Mouse (Mus musculus): ENCODE measurements around the gene Nfic. TPM values are rescaled to one million over a fixed set of nuclear protein-coding genes. Genes with fewer than 3 reads are reported as not detected.

Gene Nfic
- polyA plus RNA-seq (2012; rRNA removed), result 26.3 and 26.7 TPM in 2 replicates

DNA sequence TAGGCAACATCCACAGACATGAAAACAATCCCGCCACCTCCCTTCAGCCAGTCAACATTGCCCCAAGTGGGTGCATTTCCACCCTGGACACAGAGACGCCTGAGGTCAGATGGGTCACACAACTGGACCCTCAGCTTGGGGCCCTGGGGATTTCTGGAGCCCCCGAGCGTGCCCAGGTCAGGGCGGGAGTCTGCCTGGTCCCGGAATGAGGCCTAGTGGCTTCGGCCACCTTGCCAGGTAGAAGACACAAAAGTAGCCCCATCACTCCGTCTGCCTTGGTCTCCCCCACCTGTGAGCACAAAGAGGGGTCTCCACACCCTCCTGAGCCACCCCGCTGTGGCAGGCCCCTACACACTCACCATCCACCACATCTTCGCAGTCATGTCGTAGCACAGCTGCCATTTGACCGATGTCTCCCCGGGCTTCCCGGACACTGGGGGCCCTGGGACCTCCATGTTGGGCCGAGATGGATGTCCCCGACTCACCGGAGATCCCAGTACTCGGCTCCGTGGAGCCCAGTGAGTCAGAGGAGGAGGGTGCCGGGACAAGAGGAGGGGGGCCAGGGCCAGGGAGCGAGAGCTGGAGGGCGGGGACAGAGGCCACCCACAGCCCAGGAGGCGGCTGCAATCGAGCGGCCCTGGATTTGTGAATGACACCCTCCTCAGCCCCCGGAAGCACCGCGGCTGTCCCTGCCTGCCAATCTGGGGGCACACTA, at the start of gene Nfic:
Nfic (minus strand) TSS at position 455 of the 715 bp plus-strand sequence.
- Histone ChIP-seq H3K36me3 (ENCODE audit: control insufficient read depth, insufficient read depth, low read length) (no peaks in the 10 kb centered on the region), H3K4me3 (ENCODE audit: control insufficient read depth, insufficient read depth, low read length) (no peak within 1 kb of the TSS), H3K27ac (ENCODE audit: control insufficient read depth, insufficient read depth, low read length) (no peak within 1 kb of the TSS), H3K27me3 (ENCODE audit: control insufficient read depth, insufficient read depth, low read length) (peaks cover 11% of the 10 kb centered on the region; the same call in 1 of the 2 replicates), H3K4me1 (replicated peaks; ENCODE audit: control insufficient read depth, insufficient read depth, low read length) (no peaks in the 10 kb centered on the region)
- DNase-seq, result no peak
- TF ChIP-seq POLR2A (IDR thresholded peaks at IDR 0.05; ENCODE audit: control insufficient read depth, extremely low read depth, insufficient read depth, low read length, poor library complexity) (no peak), CTCF (IDR thresholded peaks at IDR 0.05; ENCODE audit: borderline replicate concordance, control insufficient read depth, extremely low read depth, insufficient read depth, low read length, poor library complexity) (no peak)
- WGBS, result 75% methylated on average over 28 of the region's 28 CpGs

DNA sequence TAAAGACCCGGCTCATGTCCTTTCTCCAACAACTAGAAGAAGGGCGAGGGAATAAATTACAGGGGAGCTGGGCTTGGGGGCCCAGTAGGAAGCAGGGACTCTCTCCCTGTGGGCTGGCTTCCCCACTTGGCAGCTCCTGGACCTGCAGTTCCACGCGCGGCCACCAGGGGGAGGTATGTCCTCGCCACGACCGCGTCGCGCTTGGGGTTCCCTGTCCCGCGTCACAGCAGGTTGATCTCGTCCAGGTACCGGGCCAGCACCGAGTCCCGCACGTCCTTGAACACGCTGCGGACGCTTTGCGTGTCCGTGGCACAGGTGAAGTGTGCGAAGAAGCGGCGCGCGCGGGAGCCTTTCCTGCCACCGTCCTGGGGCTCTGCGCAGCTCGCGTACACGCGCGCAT, 47.2 kb upstream of the Nfic start:
- Histone ChIP-seq H3K27me3 (ENCODE audit: control insufficient read depth, insufficient read depth, low read length) (no peaks in the 10 kb centered on the region), H3K4me3 (ENCODE audit: control insufficient read depth, insufficient read depth, low read length) (no peak overlapping the region), H3K27ac (ENCODE audit: control insufficient read depth, insufficient read depth, low read length) (no peak overlapping the region), H3K4me1 (replicated peaks; ENCODE audit: control insufficient read depth, insufficient read depth, low read length) (peaks cover 20% of the 10 kb centered on the region), H3K36me3 (ENCODE audit: control insufficient read depth, insufficient read depth, low read length) (no peaks in the 10 kb centered on the region)
- TF ChIP-seq CTCF (IDR thresholded peaks at IDR 0.05; ENCODE audit: borderline replicate concordance, control insufficient read depth, extremely low read depth, insufficient read depth, low read length, poor library complexity) (peak; percentile 99), POLR2A (IDR thresholded peaks at IDR 0.05; ENCODE audit: control insufficient read depth, extremely low read depth, insufficient read depth, low read length, poor library complexity) (no peak)
- peak; percentile 93 for DNase-seq
- 25% methylated on average over 36 of the region's 36 CpGs for WGBS

DNA sequence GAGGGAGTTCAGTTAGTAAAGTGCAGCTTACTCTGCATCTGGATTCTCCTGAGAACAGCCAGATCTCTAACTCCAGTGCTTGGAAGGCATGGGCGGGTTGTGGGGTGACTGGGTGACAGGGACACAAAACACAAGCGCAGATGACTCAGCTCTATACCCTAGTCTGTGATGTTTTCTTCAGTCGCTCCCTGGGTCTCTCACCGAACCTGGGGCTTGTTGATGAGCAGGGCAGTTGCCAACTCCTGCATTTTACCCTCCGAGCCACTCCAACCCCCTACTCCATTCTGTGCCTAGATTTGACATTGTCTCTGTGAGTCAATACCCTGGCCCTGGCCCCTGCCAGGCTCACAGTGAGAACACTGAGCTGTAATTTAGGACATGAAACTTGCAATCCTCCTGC, 46.4 kb upstream of the Nfic start:
- TF ChIP-seq CTCF (IDR thresholded peaks at IDR 0.05; ENCODE audit: borderline replicate concordance, control insufficient read depth, extremely low read depth, insufficient read depth, low read length, poor library complexity), result no peak
- no peak for TF ChIP-seq POLR2A (IDR thresholded peaks at IDR 0.05; ENCODE audit: control insufficient read depth, extremely low read depth, insufficient read depth, low read length, poor library complexity)
- no peaks in the 10 kb centered on the region for H3K36me3 ChIP-seq (ENCODE audit: control insufficient read depth, insufficient read depth, low read length)
- WGBS, result 98% methylated on average over 5 of the region's 5 CpGs

DNA sequence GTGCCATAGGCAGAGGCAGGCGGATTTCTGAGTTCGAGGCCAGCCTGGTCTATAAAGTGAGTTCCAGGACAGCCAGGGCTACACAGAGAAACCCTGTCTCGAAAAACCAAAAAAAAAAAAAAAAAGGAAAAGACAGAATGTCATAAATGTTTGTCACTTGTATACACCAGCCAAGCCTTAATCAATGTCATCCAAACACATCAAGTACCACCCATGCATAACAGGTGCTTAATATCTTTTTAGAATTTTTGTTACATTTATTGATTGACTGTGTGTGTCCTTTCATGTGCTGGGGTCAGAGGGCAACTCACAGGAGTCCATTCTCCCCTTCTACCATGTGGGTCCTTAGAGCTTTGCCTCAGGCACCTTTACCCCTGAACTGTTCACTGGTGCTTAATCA, 44.6 kb upstream of the Nfic start, which contains the start of gene S1pr4:
S1pr4 (minus strand) TSS at position 101 of the 400 bp plus-strand sequence.
- H3K4me3 ChIP-seq (ENCODE audit: control insufficient read depth, insufficient read depth, low read length), result peak within 1 kb of the TSS; percentile 69
- H3K4me1 ChIP-seq (replicated peaks; ENCODE audit: control insufficient read depth, insufficient read depth, low read length), result peaks cover 30% of the 10 kb centered on the region
- TF ChIP-seq POLR2A (IDR thresholded peaks at IDR 0.05; ENCODE audit: control insufficient read depth, extremely low read depth, insufficient read depth, low read length, poor library complexity) (no peak), CTCF (IDR thresholded peaks at IDR 0.05; ENCODE audit: borderline replicate concordance, control insufficient read depth, extremely low read depth, insufficient read depth, low read length, poor library complexity) (no peak)
- DNase-seq, result no peak
- no peaks in the 10 kb centered on the region for H3K36me3 ChIP-seq (ENCODE audit: control insufficient read depth, insufficient read depth, low read length)
- H3K27ac ChIP-seq (ENCODE audit: control insufficient read depth, insufficient read depth, low read length), result peak within 1 kb of the TSS; percentile 81
- H3K27me3 ChIP-seq (ENCODE audit: control insufficient read depth, insufficient read depth, low read length), result no peaks in the 10 kb centered on the region
- WGBS, result 73% methylated on average over 3 of the region's 3 CpGs

More for the DNA sequence above, 46.4 kb upstream of the Nfic start:
- Histone ChIP-seq H3K27me3 (ENCODE audit: control insufficient read depth, insufficient read depth, low read length) (no peaks in the 10 kb centered on the region), H3K4me1 (replicated peaks; ENCODE audit: control insufficient read depth, insufficient read depth, low read length) (peaks cover 22% of the 10 kb centered on the region), H3K27ac (ENCODE audit: control insufficient read depth, insufficient read depth, low read length) (no peak overlapping the region), H3K4me3 (ENCODE audit: control insufficient read depth, insufficient read depth, low read length) (no peak overlapping the region)
- no peak for DNase-seq

DNA sequence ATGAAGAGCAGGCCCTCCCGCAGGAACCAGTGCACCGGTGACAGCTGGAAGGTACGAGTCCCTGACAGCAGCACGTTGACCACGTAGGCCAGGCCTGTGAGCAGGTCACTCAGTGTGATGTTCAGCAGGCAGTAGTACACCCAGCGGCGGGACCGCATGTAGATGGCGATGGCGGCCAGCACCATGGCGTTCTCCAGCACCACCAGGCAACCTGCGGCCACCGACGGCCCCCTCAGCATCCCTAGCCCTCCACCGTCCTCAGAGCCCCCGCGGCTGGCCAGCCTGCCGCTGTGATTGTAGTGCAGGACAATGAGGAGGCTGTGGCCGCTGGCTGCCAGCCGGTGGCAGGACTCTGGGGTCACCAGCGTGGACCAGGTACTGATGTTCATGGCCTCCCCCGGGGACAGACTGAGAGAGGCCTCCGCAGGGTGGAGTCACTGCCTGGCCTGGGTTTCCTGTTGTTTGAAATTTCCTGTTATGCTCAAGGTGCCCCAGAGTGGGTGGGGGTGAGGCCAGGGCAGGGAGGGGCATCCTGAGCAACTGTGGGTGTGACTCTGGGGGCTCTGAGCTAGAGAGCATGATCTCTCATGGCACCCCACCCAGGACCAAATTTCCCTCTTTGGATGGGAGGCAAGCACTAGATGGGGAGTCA, 43.9 kb upstream of the Nfic start:
- WGBS, result 3% methylated on average over 23 of the region's 23 CpGs
- Histone ChIP-seq H3K27me3 (ENCODE audit: control insufficient read depth, insufficient read depth, low read length) (no peaks in the 10 kb centered on the region), H3K36me3 (ENCODE audit: control insufficient read depth, insufficient read depth, low read length) (no peaks in the 10 kb centered on the region), H3K4me1 (replicated peaks; ENCODE audit: control insufficient read depth, insufficient read depth, low read length) (peaks cover 34% of the 10 kb centered on the region), H3K27ac (ENCODE audit: control insufficient read depth, insufficient read depth, low read length) (peak overlapping the region; percentile 81), H3K4me3 (ENCODE audit: control insufficient read depth, insufficient read depth, low read length) (peak overlapping the region; percentile 69)
- peak; percentile 71; the same call in 1 of the 2 replicates for TF ChIP-seq POLR2A (IDR thresholded peaks at IDR 0.05; ENCODE audit: control insufficient read depth, extremely low read depth, insufficient read depth, low read length, poor library complexity)
- no peak for TF ChIP-seq CTCF (IDR thresholded peaks at IDR 0.05; ENCODE audit: borderline replicate concordance, control insufficient read depth, extremely low read depth, insufficient read depth, low read length, poor library complexity)
- DNase-seq, result peak; percentile 85

DNA sequence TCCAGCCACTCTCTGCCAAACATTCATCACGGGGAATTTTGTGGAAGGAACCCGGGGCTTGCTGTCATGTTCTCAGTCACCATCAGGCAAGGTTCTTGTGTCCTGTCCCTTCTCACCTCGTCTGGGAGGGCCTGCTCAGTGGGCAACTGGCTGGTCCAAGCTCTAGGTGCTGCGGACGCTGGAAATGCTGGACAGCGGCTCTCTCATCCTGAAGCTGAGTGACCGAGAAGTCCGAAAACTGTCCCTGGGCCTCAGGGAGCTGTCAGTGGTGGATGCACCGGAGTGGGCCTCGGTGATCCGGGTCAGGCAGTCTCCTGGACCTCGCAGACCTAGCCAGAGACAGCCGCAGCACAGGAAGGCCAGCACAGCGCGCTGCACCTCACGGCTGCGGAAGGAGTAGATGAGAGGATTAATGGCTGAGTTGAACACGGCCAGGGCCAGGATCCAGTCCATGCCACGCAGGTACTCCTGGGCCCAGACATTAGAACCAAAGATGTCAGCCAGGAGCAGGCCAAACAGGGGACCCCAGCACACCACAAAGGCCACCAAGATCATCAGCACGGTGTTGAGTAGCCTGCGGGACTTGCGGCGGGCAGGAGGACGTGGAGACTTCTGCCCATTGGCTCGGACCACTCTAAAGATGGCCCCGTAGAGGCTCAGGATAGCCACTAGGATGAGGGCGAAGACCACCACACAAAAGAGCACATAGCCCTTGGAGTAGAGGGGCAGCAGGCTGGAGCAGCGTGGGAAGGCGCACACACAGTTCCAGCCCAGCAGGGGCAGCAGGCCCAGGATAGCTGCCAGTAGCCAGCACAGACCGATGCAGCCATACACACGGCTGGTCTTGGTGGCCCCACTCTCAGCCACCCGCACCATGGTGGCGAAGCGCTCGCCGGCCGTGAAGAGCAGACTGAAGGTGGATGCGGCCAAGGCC, 43.1 kb upstream of the Nfic start:
- Histone ChIP-seq H3K4me3 (ENCODE audit: control insufficient read depth, insufficient read depth, low read length) (peak overlapping the region; percentile 69), H3K36me3 (ENCODE audit: control insufficient read depth, insufficient read depth, low read length) (no peaks in the 10 kb centered on the region), H3K27me3 (ENCODE audit: control insufficient read depth, insufficient read depth, low read length) (no peaks in the 10 kb centered on the region), H3K27ac (ENCODE audit: control insufficient read depth, insufficient read depth, low read length) (peak overlapping the region; percentile 81), H3K4me1 (replicated peaks; ENCODE audit: control insufficient read depth, insufficient read depth, low read length) (peaks cover 34% of the 10 kb centered on the region)
- WGBS, result 13% methylated on average over 38 of the region's 38 CpGs
- TF ChIP-seq POLR2A (IDR thresholded peaks at IDR 0.05; ENCODE audit: control insufficient read depth, extremely low read depth, insufficient read depth, low read length, poor library complexity), result no peak
- DNase-seq, result peak; percentile 39

Data from thymus, adult 2 months (tissue).